Mouse (Mus musculus) stomach, embryonic 16.5 days (tissue): ENCODE measurements around the gene Atoh1. TPM values are rescaled to one million over a fixed set of nuclear protein-coding genes. Genes with fewer than 3 reads are reported as not detected.

Experiments used
- ATAC-seq: fragments of 200-750 bp; cut with Nextera tagmentation; 2 replicates; pipeline ENCODE4 v1.8.0; 2017; ENCODE audit warnings: moderate number of reproducible peaks, moderate TSS enrichment; ENCODE audit not compliant: insufficient read depth, low FRiP score
- H3K27ac ChIP-seq: fragments of 300-500 bp; sonication (generic); 2 replicates; pipeline ENCODE4 v1.5.1; 2014; ENCODE audit warnings: low read length
- H3K27me3 ChIP-seq: fragments of 300-500 bp; sonication (generic); 2 replicates; pipeline ENCODE4 v1.6.1; 2014; ENCODE audit warnings: low read length, control low read depth, mixed read lengths; ENCODE audit not compliant: control insufficient read depth, insufficient read depth
- H3K36me3 ChIP-seq: fragments of 300-500 bp; sonication (generic); 2 replicates; pipeline ENCODE4 v1.6.1; 2014; ENCODE audit warnings: low read length; ENCODE audit not compliant: control insufficient read depth, insufficient read depth
- H3K4me1 ChIP-seq: fragments of 300-500 bp; sonication (generic); 2 replicates; pipeline ENCODE4 v1.6.1; 2014; ENCODE audit warnings: low read length, control low read depth, mixed read lengths; ENCODE audit not compliant: control insufficient read depth, insufficient read depth
- H3K4me2 ChIP-seq: fragments of 300-500 bp; sonication (generic); 2 replicates; pipeline ENCODE4 v1.6.1; 2014; ENCODE audit warnings: low read depth, low read length, mixed read lengths
- H3K4me3 ChIP-seq: fragments of 300-500 bp; sonication (generic); replicated peaks from 2 replicates; pipeline ENCODE4 v1.5.1; 2014; ENCODE audit warnings: mild to moderate bottlenecking, low read length
- H3K9ac ChIP-seq: fragments of 300-500 bp; sonication (generic); 2 replicates; pipeline ENCODE4 v1.6.1; 2014; ENCODE audit warnings: low read length
- H3K9me3 ChIP-seq: fragments of 300-500 bp; sonication (generic); replicated peaks from 2 replicates; pipeline ENCODE4 v1.6.1; 2016; ENCODE audit warnings: low read length, control low read depth; ENCODE audit not compliant: control insufficient read depth
- WGBS: fragments of 180-500 bp; shearing (Covaris S2); extraction: QIAGEN DNeasy Blood & Tissue Kit; methylation state at CpG from one replicate; pipeline ENCODE4 v1.1.7; 2014; 5-methylcytosine and 5-hydroxymethylcytosine counted together
- polyA plus RNA-seq: library from polyadenylated mRNA; unstranded; fragments of >200 nt; fragmentation: Nextera tagmentation; extraction: Ambion mirVana; gene quantifications from 2 replicates; pipeline ENCODE4 v1.2.1, GENCODE M21; 2015

The Atoh1 gene
- polyA plus RNA-seq, 1 experiment from 2014 or later = 0.71 TPM

GRCm38 (mm10) chr6:64763901-64764300 is 35.0 kb downstream of the Atoh1 start:
- Histone ChIP-seq H3K27ac (no peak overlapping the region), H3K4me2 (no peak overlapping the region), H3K9me3 (no peaks in the 10 kb centered on the region), H3K9ac (no peak overlapping the region), H3K27me3 (no peaks in the 10 kb centered on the region), H3K4me1 (no peaks in the 10 kb centered on the region), H3K4me3 (no peak overlapping the region), H3K36me3 (no peaks in the 10 kb centered on the region)
- no peak for ATAC-seq
- WGBS = 48% methylated on average over 8 of the region's 8 CpGs

GRCm38 (mm10) chr6:64773430-64773829 is 44.5 kb downstream of the Atoh1 start:
- Histone ChIP-seq H3K27ac (no peak overlapping the region), H3K9me3 (no peaks in the 10 kb centered on the region), H3K4me1 (no peaks in the 10 kb centered on the region), H3K4me3 (no peak overlapping the region), H3K4me2 (no peak overlapping the region), H3K9ac (no peak overlapping the region), H3K36me3 (no peaks in the 10 kb centered on the region), H3K27me3 (no peaks in the 10 kb centered on the region)
- WGBS = 20% methylated on average over 7 of the region's 7 CpGs
- ATAC-seq = no peak
